Mouse (Mus musculus): ENCODE measurements at regions not wholly inside any gene's neighbourhood (a gene's known extent, or its start where the extent isn't known, plus 50 kb on each side); places are given as distances from the start of the nearest gene placed in this dataset.

DNA sequence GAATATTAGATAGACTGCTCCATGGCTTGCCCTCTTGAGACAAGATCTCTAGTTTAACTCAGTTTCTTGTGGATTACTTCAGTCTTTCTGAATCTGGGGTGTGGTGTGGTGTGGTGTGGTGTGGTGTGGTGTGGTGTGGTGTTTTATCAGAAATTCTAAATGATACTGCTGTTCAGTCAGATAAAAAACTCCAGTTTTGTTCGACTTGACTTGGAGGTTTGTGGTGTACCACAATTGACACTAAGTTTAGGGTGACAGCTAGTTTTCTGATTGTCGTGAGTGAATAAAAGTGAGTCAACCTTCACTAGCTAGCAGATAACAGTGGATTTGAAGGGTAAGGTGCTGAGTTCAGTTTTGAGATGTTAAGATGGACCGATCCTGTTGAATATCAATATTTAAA, 89.5 kb upstream of the Cdkn2b start:
- no peak for DNase-seq (ENCODE audit: low spot score in 2 of 2)

DNA sequence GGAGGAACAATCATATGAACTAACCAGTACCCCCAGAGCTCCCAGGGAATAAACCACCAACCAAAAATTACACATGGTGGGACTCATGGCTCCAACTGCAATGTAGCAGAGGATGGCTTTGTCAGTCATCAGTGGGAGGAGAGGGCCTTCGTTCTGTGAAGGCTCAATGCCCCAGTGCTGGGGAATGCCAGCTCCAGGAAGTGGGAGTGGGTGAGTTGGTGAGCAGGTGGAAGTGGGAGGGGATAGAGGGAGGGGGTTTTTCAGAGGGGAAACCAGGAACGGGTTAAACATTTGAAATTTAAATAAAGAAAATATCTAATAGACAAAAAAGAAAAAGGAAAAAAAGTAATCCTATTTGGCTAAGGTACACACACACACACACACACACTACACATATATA, 88.4 kb upstream of the Cdkn2b start:
- no peak for DNase-seq (ENCODE audit: low spot score in 2 of 2)

DNA sequence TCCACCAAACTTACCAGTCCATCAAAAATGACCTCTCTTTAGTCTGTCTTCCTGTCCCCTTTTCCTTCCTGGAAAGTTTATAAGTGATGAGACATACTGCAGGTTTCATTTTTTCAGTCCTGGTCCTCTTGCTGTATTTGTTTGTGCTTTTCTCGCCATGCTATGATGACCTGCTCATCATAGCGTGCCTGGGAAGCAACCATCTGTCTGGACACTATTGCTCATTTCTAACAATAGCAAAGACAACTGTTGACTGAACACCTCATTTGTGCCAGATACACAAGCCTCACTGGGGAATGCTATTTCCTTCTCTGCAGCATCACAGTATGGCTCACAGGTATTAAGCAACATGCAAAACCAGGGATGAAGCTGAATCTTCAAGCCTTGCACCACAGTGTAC, 85.2 kb upstream of the Cdkn2b start:
- DNase-seq (ENCODE audit: low spot score in 2 of 2): no peak

DNA sequence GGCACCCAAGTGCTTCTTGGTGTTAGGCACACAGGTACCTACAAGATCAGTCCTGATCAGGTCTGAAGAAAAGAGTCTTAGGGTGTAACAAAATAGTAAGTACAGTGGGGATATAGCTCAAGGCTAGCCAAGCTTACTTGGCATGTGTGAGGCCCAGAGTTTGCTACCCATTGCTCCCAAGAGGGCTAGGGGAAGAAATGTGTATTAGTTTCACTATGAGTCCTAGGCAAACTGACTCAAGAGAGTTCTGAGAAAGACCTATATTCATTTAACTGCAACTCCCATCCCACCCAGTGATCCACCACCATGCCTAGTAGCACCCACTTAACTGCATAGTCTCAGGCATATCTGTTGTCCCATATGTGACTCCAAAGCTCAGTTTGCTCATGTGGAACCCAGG, 84.5 kb upstream of the Cdkn2b start:
- no peak for DNase-seq (ENCODE audit: low spot score in 2 of 2)

DNA sequence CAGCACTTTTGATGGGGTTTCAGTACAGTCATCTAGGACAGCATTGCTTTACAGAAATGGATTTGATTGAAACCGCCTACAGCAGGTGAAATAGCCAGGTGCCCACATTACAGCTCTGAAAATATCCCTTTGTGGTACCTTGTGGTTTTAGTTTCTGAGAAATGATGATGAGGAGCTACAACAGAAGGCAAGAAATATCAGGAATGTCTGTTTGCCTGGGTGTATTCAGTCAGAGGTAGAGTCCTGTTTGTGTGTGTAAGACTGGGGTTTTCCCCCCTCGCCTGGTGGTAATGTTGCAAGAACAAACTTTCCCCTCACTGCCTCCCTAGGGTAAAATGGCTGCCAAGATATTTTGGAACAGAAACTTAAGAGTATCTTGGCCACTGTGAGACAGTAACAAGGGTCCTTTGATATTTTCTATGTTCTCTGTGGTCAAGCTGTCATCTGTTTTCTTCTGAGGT, 82.4 kb upstream of the Cdkn2b start:
- DNase-seq (ENCODE audit: low spot score in 2 of 2): no peak

DNA sequence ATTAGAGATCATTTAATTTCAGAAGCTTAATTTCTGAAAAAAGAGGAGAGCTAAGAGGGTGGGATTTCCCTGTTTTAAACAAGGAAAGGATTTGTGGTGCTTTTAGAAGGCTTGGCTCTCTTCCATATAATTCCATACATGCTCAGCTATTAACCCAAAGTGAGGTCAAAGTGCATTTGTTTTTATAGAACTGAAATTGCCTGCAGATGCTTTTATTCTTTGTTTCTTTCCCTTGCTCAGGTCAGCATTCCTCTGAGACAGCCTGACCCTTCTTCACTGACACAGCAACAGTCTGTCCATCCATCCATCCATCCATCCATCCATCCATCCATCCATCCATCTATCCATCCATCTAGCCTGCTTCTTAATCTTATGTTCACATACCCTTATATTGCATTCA, 82.0 kb upstream of the Cdkn2b start:
- no peak for DNase-seq (ENCODE audit: low spot score in 2 of 2)

DNA sequence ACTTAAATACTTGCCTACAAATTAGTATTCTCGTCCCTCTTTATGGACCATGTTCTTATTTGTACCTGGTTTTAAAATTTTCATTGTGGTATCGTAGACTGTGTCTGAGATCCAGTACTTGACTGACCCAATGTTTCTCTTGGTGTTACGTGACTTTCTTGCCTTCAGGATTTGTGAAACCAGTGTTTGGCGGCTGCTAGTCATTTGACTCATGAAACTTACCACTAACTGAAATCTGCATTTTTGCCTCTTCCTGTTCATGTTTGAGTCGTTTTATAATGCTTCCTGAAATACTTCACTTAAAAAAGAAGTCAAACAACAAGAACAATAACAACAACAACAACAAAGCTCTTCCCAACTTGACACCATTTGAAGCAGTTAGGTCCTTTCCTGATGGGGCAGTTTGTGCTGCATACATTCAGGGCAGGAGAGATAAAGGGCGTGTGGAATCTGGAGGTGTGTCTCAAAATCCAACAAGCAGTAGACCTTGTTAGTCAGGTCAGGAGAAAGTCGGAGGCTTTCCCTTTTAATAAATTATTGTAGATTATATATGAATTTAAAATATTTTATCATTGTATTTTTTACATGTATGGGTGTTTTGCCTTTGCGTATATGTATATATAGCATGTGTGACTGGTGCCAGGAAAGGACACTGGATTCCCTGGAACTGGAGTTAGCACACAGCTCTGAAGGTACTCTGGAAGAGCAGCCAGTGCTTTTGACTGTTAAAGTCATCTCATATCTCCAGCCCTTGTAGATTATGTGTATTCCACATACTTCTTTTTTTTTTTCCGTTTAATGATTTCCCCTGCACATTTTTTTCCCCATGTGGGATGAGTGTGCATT, 80.8 kb upstream of the Cdkn2b start:
- no peak for DNase-seq (ENCODE audit: low spot score in 2 of 2)

DNA sequence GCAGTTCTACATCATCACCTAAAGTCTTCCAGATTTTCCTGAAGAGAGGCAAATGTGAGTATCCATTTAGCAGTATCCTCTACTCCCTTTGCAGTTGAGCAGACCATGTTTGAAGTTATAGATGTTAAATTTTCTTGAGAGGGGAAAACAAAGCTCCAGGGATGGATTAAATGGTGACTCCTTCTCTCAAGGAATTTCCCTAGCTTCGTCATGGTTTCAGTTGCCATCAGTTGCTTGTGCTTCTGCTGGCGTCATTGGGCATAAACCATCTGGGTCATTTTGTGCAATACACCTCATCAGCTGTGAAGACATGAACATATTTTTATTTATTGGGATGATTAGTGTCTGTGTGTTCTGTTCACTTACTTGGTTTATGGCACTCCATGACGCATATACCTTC, 72.7 kb upstream of the Cdkn2b start:
- DNase-seq (ENCODE audit: low spot score in 2 of 2): no peak

DNA sequence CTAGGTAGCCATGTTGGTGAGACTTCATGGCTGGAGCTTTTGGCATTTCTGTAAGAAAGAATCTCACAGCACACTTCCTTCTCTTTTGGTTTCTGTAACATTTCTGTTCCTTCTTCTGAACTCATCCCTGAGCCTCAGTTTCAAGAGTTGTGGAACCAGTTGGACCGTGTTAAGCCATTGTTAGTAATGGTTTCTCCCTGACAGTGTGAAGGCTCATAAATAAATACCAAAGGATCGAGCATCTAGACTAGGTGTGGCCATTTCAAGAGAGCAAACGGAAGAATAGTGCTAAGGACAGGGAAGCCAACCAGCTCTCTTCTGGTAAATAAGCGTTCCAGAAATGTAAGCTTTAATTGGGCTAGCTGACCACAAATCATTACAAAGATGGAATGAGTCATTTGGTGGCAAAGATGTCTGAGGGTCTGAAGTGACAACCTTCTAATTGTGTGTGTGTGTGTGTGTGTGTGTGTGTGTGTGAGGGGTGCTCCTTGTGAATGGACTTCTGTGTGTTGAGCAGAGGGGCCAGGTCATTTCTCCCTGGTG, 71.7 kb upstream of the Cdkn2b start:
- no peak for DNase-seq (ENCODE audit: low spot score in 2 of 2)

DNA sequence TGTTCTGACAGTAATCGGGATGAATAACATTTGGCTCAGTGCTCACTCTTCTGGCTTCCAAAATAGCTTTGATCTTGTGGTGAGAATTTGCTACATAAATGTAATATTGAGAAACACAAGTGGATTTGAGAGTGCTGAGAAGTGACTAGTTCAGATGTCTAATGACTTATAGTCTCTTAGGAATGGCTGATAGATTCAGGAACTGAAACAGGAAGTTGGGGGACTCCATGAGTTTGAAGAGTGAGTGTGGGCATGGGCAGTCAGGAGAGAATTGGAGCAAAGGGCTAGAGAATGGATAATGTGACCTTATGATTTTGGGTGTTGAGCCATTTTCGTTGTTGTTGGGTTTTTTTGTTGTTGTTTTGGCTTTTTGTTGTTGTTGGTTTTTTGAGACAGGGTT, 70.9 kb upstream of the Cdkn2b start:
- no peak for DNase-seq (ENCODE audit: low spot score in 2 of 2)

DNA sequence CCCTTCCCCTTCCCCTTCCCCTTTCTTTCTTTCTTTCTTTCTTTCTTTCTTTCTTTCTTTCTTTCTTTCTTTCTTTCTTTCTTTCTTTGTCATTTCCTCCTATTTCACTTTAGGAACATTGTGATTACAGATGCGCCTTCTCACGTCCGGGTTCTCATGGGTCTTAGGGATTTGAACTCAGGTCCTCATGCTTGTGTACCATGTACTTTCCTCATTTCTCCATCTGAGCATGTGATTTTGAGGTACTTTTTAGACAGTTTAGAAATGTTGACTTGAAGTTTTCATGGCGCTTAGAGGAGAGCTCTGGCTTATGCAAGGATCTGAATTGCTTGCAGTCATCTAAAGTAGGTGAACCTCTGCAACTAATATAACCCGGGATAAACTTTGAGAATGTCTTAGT, 70.2 kb upstream of the Cdkn2b start:
- DNase-seq (ENCODE audit: low spot score in 2 of 2): no peak

DNA sequence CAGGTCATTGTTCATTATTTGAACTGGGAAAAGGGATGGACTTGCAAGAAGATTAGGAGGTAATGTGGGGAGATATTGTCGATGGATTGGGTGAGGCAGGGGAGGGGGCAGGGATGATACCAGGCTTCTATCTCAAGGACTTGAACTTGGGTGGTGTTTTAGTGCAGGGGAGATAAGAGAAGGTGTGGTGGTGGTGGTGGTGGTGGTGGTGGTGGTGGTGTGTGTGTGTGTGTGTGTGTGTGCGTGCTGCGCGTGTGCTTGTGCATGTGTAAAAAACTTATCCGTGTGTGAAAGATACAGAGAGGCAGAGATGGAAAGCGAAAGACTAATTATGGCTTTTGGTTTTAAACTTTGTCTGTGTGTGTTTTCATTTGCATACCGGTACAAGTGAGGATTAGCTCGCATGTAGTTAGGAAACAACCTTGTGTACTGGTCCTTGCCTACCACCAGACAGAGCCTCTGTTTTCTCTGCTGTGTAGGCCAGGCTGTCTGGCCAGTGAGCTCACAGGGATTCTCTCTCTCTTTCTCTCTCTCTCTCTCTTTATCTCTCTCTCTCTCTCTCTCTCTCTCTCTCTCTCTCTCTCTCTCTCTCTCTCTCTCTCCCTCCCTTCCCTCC, 69.6 kb upstream of the Cdkn2b start:
- no peak for DNase-seq (ENCODE audit: low spot score in 2 of 2)

DNA sequence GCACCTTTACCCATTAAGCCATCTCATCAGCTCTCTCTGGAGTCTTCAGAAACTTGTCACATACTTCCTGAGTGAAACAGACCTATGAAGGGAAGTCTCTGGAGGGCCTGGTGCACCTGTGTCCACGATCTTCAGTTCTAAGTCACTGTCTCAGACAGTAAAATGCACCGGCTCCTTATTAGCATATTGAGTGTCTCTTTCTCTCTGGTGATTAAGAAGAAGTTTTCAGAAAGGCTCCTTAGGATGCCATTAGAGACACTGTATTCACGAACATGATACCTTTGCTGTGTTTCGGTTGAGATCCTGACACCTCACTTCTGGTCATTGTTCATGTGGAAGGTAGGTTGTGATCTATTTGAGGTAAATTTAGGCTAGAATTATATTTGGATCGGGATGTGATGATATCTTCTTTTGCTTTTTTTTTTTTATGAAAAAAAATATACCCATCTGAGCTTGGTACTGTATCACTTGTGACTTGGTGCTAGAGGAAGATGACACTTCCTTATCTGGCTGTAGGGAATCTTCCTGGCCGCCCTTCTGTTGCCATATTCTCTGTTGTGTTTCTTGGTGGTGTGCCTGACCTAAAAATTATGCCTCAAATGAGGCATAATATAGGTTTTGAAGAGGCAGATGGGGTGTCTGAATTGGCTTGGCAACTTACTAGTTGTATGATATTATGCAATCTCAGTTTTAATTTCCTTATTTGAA, 68.9 kb upstream of the Cdkn2b start:
- DNase-seq (ENCODE audit: low spot score in 2 of 2): no peak

DNA sequence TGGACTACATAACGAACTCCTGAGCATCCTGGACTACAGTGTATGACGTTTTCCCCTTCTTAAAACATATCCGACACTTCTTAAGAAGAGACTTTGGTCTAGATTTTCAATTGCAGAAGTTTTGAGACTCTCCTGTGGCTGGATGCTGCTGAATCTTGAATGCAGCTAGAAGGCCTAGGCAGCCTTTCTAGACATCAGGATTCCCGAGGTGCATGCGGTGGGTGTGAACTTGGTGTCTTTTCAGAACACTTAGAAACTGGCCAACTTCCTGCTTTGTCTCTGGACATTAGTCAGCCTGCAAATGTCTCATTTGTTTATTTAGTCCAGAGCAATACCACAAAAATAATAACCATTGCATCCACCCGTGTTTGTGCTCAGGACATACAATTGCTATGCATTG, 61.8 kb upstream of the Cdkn2b start:
- DNase-seq (ENCODE audit: low spot score in 2 of 2): no peak

DNA sequence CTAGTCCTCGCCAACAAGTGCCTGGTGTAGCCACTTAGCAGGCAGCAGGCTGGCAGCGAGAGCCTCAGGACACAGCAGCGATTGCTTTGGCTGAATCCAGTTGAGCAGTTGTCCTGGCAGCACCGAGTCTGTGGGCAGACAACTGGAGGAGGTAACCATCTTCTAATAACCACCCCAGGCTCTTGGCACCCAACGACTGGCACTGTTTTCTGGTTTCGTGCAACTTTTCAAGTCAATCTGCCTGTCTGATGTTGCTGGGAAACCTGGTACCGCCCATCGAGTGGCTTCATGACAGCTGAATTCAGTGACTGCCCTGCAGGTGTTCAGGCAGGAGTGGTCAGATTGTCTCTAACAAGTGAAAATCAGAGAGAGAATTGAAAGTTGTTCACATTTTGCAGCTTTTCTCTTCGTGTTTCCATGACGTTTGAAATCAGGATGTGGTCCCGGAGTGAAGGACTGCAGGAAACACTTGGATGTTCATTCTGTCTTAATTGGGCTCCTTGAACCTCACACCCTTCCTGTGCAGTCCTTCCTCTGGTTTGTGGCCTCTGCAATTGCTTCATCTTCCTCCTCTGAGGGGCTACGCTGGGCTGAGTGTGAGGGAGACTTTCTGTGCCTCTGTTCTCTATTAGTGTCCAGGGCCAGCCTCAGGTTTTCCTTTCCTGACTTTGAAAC, 58.1 kb upstream of the Cdkn2b start:
- no peak for DNase-seq (ENCODE audit: low spot score in 2 of 2)

DNA sequence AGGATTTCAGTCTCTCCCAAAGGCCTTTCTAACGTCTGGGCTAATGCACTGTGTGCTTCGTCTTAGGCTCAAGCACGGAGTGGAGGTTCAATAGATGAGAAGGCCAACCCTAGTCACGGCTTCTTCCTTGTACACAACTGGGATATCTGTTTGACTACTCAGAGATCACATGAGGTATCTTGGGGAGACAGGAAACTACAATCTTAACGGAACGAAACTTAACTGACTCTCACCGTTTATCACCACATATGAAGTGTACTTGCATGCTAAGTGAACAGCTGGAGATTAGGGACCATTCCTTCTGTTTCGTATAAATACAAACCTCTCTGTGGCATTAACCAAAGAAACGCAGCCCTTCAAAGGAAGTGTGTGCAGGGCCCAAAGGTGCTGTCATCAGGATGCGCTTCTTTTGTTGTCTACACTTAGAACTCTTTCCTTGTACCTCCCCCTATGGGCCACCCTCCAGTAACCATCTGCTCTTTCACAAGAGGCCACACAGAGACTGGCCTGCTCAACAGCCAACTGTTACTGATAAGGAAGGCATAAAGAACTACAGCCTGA, 55.8 kb upstream of the Cdkn2b start:
- no peak for DNase-seq (ENCODE audit: low spot score in 2 of 2)

DNA sequence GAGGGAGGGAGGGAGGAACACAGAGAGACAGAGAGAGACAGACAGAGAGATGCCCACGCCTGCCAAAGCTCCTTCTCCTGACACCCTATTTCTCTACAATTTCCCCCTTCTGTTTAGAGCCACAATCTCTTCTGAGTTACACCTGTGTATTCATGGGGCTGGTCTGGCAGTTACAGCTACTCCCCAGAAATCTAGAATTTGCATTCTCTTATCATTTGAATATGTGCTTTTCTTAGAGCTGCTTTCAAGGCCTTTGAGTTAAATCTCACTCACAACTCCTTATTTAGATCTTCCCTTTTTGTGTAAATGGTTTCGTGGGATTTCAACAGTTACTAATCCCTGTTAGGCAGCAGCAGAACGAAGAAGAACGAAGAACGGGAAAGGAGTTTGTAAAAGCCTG, 55.0 kb upstream of the Cdkn2b start:
- no peak for DNase-seq (ENCODE audit: low spot score in 2 of 2)

DNA sequence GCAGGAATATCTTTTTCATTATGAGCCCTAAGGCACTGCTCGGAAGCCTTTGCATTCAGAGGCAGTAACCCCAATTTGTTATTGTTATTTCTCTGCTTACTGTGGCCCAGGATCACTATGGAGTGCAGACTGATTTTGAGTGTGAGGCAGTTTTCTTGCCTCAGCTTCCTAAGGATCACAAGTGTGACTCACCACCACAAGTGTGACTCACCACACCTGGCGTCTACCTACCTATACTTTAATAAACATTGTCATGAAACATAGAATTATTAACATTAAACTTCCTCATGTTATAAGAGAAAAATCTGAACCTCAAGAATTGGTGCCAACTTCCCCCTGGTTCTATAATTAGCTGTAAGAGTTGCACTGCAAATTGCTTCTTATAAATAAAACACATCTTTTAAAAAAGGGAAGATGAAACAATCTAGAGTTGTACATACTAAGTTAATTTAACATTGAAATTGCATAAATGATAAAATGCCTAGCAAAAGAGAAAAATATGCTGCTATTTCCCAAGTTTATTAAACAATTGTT, 52.4 kb upstream of the Cdkn2b start:
- DNase-seq (ENCODE audit: low spot score in 2 of 2): no peak

DNA sequence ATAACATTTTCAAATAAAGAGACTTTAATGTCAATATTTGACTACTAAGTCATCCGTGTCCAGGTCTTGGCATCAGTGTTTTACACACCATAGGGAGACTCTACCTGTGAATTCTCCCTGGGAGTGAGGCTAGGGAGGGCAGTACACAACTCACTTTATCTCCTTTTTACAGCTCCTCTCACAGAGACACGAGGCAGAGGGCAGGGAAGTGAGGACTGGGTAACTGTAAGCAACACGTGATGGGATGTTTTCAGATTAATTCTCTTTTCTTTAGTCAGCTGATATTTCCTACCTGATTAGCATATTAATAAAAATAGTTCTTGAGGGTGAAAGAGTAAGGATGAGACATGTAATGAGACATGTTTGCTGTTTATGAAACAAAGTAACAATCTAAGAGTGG, 51.8 kb upstream of the Cdkn2b start:
- DNase-seq (ENCODE audit: low spot score in 2 of 2): no peak

DNA sequence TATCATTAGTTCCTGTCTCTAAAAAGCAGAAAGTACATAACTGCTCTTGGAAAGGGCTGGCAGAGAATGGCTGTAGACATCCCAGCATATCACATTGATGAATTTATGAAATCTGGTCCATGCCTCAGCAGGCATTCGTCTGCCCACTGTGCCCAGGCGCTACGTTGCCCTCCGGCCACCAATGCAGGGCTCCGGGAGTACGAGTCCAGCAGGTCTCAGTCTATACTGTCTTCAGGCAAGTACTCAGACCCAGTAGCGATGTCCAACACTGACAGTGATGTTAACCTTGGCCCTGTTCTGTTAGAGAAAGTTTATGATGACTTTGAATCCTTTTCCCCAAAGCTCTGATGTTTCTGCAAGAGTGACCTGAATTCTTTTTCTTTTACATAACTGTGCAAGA, 50.5 kb upstream of the Cdkn2b start:
- no peak for DNase-seq (ENCODE audit: low spot score in 2 of 2)
